Mouse (Mus musculus): Measurements from ENCODE around the gene Gm13271.
"Not testable (repeated sequence)": the region's sequence is repeated elsewhere in the genome, so short reads cannot be mapped to it uniquely, and the experiment has no call there.

Gm13271 gene

GRCm38 (mm10) chr4:88754818-88755340 lies at the start of gene Gm13271:
Gene Gm13271, plus strand, starts transcription at chr4:88754868.
- not testable (repeated sequence) for DNase-seq (ENCODE audit: extremely low read depth, insufficient read length, low spot score)

GRCm38 (mm10) chr4:88705924-88706323 lies 48.7 kb upstream of the Gm13271 start:
- no peak for DNase-seq (ENCODE audit: extremely low read depth, insufficient read length, low spot score)

- no peak for DNase-seq (ENCODE audit: extremely low read depth, insufficient read length, low spot score)
Observed at GRCm38 (mm10) chr4:88707128-88707826, 47.4 kb upstream of the Gm13271 start.

GRCm38 (mm10) chr4:88714281-88714680 lies 40.4 kb upstream of the Gm13271 start:
- DNase-seq (ENCODE audit: extremely low read depth, insufficient read length, low spot score): peak; percentile 53

GRCm38 (mm10) chr4:88715059-88715458 lies 39.6 kb upstream of the Gm13271 start:
- DNase-seq (ENCODE audit: extremely low read depth, insufficient read length, low spot score): peak; percentile 63

GRCm38 (mm10) chr4:88718715-88719114 lies 36.0 kb upstream of the Gm13271 start:
- no peak for DNase-seq (ENCODE audit: extremely low read depth, insufficient read length, low spot score)

GRCm38 (mm10) chr4:88721791-88722721 lies 32.6 kb upstream of the Gm13271 start, which contains the start of the genes Gm26566 and Klhl9:
Gene Gm26566, plus strand, starts transcription at chr4:88721805.
Gene Klhl9, minus strand, starts transcription at chr4:88722465.
- DNase-seq (ENCODE audit: extremely low read depth, insufficient read length, low spot score): peak; percentile 98

GRCm38 (mm10) chr4:88723497-88724090 lies 31.1 kb upstream of the Gm13271 start:
- DNase-seq (ENCODE audit: extremely low read depth, insufficient read length, low spot score): no peak

- no peak for DNase-seq (ENCODE audit: extremely low read depth, insufficient read length, low spot score)
Observed at GRCm38 (mm10) chr4:88726727-88727126, 27.9 kb upstream of the Gm13271 start.

GRCm38 (mm10) chr4:88727324-88727723 lies 27.3 kb upstream of the Gm13271 start:
- no peak for DNase-seq (ENCODE audit: extremely low read depth, insufficient read length, low spot score)

GRCm38 (mm10) chr4:88738480-88738879 lies 16.2 kb upstream of the Gm13271 start:
- peak; percentile 51 for DNase-seq (ENCODE audit: extremely low read depth, insufficient read length, low spot score)

GRCm38 (mm10) chr4:88739036-88739435 lies 15.6 kb upstream of the Gm13271 start:
- DNase-seq (ENCODE audit: extremely low read depth, insufficient read length, low spot score): no peak

GRCm38 (mm10) chr4:88741426-88741825 lies 13.2 kb upstream of the Gm13271 start:
- no peak for DNase-seq (ENCODE audit: extremely low read depth, insufficient read length, low spot score)

GRCm38 (mm10) chr4:88742771-88743371 lies 11.8 kb upstream of the Gm13271 start:
- DNase-seq (ENCODE audit: extremely low read depth, insufficient read length, low spot score): no peak

GRCm38 (mm10) chr4:88744207-88744606 lies 10.5 kb upstream of the Gm13271 start:
- DNase-seq (ENCODE audit: extremely low read depth, insufficient read length, low spot score): no peak

GRCm38 (mm10) chr4:88749926-88750325 lies 4.7 kb upstream of the Gm13271 start:
- DNase-seq (ENCODE audit: extremely low read depth, insufficient read length, low spot score): no peak

GRCm38 (mm10) chr4:88756581-88757513 lies 2.2 kb downstream of the Gm13271 start:
- DNase-seq (ENCODE audit: extremely low read depth, insufficient read length, low spot score): peak; percentile 21

- DNase-seq (ENCODE audit: extremely low read depth, insufficient read length, low spot score): not testable (repeated sequence)
Observed at GRCm38 (mm10) chr4:88757628-88758031, 3.0 kb downstream of the Gm13271 start.

GRCm38 (mm10) chr4:88758751-88759150 lies 4.1 kb downstream of the Gm13271 start:
- not testable (repeated sequence) for DNase-seq (ENCODE audit: extremely low read depth, insufficient read length, low spot score)

All from 3134 (cell line).